Mouse (Mus musculus) liver, embryonic 14.5 days (tissue): ENCODE measurements around the gene Stx3. TPM values are rescaled to one million over a fixed set of nuclear protein-coding genes. Genes with fewer than 3 reads are reported as not detected.

Experiments used
- ATAC-seq: fragments of 200-750 bp; cut with Nextera tagmentation; 2 replicates; pipeline ENCODE4 v1.8.0; 2017; ENCODE audit warnings: moderate number of reproducible peaks, mild to moderate bottlenecking, moderate library complexity; ENCODE audit not compliant: insufficient read depth
- DNase-seq, 3 experiments: peaks; one replicate each; pipeline ENCODE4 v3.0.0-alpha.2; 2012 to 2013; ENCODE audit warnings: low read depth in 3 of 3, low spot score in 3 of 3
- H3K27ac ChIP-seq: fragments of 300-500 bp; sonication (generic); 2 replicates; pipeline ENCODE4 v1.5.1; 2014; ENCODE audit warnings: moderate library complexity, mild to moderate bottlenecking, control low read depth, inconsistent platforms
- H3K27me3 ChIP-seq: fragments of 300-500 bp; sonication (generic); 2 replicates; pipeline ENCODE4 v1.6.1; 2014; ENCODE audit warnings: mild to moderate bottlenecking, low read length, moderate library complexity; ENCODE audit not compliant: control insufficient read depth, insufficient read depth
- H3K36me3 ChIP-seq: fragments of 300-500 bp; sonication (generic); replicated peaks from 2 replicates; pipeline ENCODE4 v1.6.1; 2014; ENCODE audit warnings: low read depth; ENCODE audit not compliant: control insufficient read depth, insufficient read depth
- H3K4me1 ChIP-seq, 2 experiments: fragments of 200-500 bp in 1 of 2; fragments of 300-500 bp in 1 of 2; sonication (generic) in 1 of 2; replicated peaks; 2 replicates each; pipeline ENCODE4 v1.6.1; 2012 to 2014; ENCODE audit warnings: antibody characterized with exemption in 1 of 2, inconsistent platforms in 1 of 2, low read length in 1 of 2; ENCODE audit not compliant: control insufficient read depth in 2 of 2, insufficient read depth in 2 of 2
- H3K4me2 ChIP-seq: fragments of 300-500 bp; sonication (generic); 2 replicates; pipeline ENCODE4 v1.6.1; 2014; ENCODE audit warnings: low read depth, mild to moderate bottlenecking, control low read depth, moderate library complexity
- H3K4me3 ChIP-seq, 2 experiments: fragments of 200-500 bp in 1 of 2; fragments of 300-500 bp in 1 of 2; sonication (generic) in 1 of 2; 2 replicates each; pipeline ENCODE4 v1.5.1; 2012 to 2014; ENCODE audit warnings: low read depth in 2 of 2, low read length in 2 of 2, mild to moderate bottlenecking in 2 of 2, control low read depth in 1 of 2, inconsistent platforms in 1 of 2, moderate library complexity in 1 of 2; ENCODE audit not compliant: insufficient read depth in 1 of 2
- H3K9ac ChIP-seq: fragments of 300-500 bp; sonication (generic); replicated peaks from 2 replicates; pipeline ENCODE4 v1.6.1; 2014; ENCODE audit warnings: mild to moderate bottlenecking, control low read depth, moderate library complexity
- H3K9me3 ChIP-seq: fragments of 300-500 bp; sonication (generic); 2 replicates; pipeline ENCODE4 v1.6.1; 2016; ENCODE audit warnings: low read length, mixed read lengths; ENCODE audit not compliant: control insufficient read depth
- CTCF ChIP-seq: IDR thresholded peaks from 2 replicates; pipeline ENCODE4 v1.5.1; 2016; ENCODE audit warnings: antibody characterized with exemption, low read depth, control low read depth
- EP300 ChIP-seq: IDR thresholded peaks from 2 replicates; pipeline ENCODE4 v1.6.1; 2016; ENCODE audit warnings: antibody characterized with exemption, low read depth
- WGBS: fragments of 180-500 bp; shearing (Covaris S2); extraction: QIAGEN DNeasy Blood & Tissue Kit; methylation state at CpG from one replicate; pipeline ENCODE4 v1.1.7; 2014; ENCODE audit not compliant: insufficient replicate concordance; 5-methylcytosine and 5-hydroxymethylcytosine counted together
- polyA plus RNA-seq, 2 experiments: library from polyadenylated mRNA; depleted of rRNA in 1 of 2; stranded (reverse) in 1 of 2; unstranded in 1 of 2; fragments of >200 nt; fragmentation: Nextera tagmentation in 1 of 2; extraction: Ambion mirVana in 1 of 2; gene quantifications; 2 replicates each; pipeline versions ENCODE4 v1.2.1 to v1.2.3; 2012 to 2014

Stx3 gene
- polyA plus RNA-seq, 2 experiments: 0.78 to 2.6 TPM

DNA sequence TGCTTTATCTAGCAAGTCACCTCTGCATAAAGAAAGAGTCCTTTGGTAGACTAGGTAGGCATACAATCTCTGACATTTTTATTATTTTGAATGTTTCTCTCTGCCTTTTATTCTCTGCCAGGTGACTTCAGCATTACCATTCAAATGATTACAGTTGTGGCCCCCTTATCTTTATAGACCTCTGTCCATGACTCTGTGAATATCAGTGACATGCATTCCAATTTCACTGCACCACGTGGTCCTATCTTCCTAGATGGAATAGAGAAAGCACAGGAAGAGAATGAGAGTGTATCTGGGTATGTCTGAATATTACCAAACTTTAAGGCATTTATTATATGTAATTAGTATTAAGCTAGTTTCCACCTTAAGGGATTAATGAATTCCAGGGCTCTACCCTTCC lies 82.7 kb downstream of the Stx3 start:
- ATAC-seq: peak; percentile 66; the same call in 1 of the 2 replicates
- no peak overlapping the region for H3K9ac ChIP-seq

DNA sequence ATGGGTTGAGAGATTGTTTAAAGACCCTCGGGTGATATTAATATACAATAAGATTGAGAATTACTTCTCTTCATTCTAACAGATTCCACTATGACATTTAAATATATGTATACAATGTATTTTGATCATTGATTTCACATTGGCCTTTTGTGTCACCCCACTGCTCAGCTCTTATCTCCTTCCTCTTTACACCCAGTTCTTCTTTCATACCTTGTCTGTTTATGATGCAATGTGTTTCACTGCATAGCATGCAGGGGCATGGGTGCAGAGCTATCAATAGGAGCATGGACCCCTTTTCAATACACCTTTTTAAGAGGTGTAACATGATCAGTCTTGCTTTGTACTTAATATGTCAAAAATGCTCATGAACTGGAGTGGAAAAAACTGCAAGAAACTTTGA lies 88.9 kb downstream of the Stx3 start:
- no peaks in the 10 kb centered on the region for H3K9me3 ChIP-seq
- H3K4me2 ChIP-seq: no peak overlapping the region
- TF ChIP-seq CTCF (no peak), EP300 (no peak)
- peaks cover 11 to 14% of the 10 kb centered on the region in 2 experiments for H3K4me1 ChIP-seq
- 44% methylated on average over 1 of the region's 1 CpGs for WGBS
- H3K27me3 ChIP-seq: no peaks in the 10 kb centered on the region
- no peak overlapping the region for H3K9ac ChIP-seq
- H3K27ac ChIP-seq: no peak overlapping the region
- ATAC-seq (no peak), DNase-seq (no peak)
- no peak overlapping the region for H3K4me3 ChIP-seq
- H3K36me3 ChIP-seq: no peaks in the 10 kb centered on the region

More for the DNA sequence above, 82.7 kb downstream of the Stx3 start:
- no peaks in the 10 kb centered on the region for H3K36me3 ChIP-seq
- 0 out of 2 replicates have a peak, but pooled peaks have one; percentile 45 for TF ChIP-seq EP300
- TF ChIP-seq CTCF: no peak
- WGBS: 13% methylated on average over 1 of the region's 1 CpGs
- H3K9me3 ChIP-seq: no peaks in the 10 kb centered on the region
- H3K27me3 ChIP-seq: no peaks in the 10 kb centered on the region
- peak in 2 of 3 experiments; percentile 6 to 12 for DNase-seq
- no peak overlapping the region for H3K27ac ChIP-seq
- no peak overlapping the region for H3K4me2 ChIP-seq
- H3K4me3 ChIP-seq: no peak overlapping the region
- H3K4me1 ChIP-seq: peaks cover 3 to 5% of the 10 kb centered on the region in 2 experiments; a peak in 3 of 4 replicates

DNA sequence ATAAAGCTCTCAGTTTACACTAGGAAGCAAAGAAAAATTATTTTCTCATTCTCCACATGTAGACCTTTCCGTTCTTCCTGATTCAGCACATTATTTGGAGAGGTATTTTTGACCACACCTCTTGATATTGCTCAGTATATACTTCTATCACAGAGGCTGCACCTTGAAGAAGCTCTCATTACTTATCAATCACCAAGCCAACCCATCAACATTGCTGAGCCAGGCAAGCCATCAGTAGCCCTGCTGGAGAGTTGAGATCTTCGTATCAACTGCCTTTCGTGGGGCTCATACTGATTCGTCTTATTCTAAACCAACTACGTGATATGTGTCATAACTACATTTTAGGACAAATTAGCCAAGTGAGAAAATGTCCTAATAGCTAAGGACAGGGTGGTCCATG lies 91.9 kb downstream of the Stx3 start:
- peak; percentile 52 to 55 (median 55) for DNase-seq

DNA sequence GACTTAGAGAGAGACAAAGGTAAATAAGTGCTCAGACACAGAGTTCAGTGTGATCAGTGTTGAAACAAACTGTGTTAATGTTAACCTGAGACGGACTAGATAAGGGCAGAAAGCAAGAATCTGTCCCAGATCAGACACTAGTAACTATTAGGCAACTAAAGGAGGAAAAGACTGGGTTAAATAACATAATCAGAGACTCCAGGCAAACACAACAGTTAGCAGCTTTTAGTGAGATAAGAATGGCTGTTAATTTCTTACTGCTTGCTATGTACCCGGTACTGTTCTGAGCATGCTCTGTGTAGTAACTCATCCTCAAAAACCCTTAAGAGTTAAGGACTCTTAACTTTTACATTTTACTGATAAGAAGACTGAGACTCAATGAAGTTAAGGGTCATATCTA lies 93.3 kb downstream of the Stx3 start:
- peak; percentile 85 for ATAC-seq
- Histone ChIP-seq H3K4me3 (no peak overlapping the region), H3K36me3 (no peaks in the 10 kb centered on the region), H3K9me3 (no peaks in the 10 kb centered on the region), H3K4me2 (no peak overlapping the region), H3K9ac (no peak overlapping the region), H3K4me1 (peaks cover 11 to 21% of the 10 kb centered on the region in 2 experiments), H3K27me3 (no peaks in the 10 kb centered on the region), H3K27ac (no peak overlapping the region)
- peak; percentile 46 to 53 (median 47) for DNase-seq
- WGBS: 10% methylated on average over 2 of the region's 2 CpGs
- TF ChIP-seq EP300: peak; percentile 93
- no peak for TF ChIP-seq CTCF

More for the DNA sequence above, 91.9 kb downstream of the Stx3 start:
- Histone ChIP-seq H3K4me3 (no peak overlapping the region), H3K9ac (no peak overlapping the region), H3K27ac (no peak overlapping the region; the same call in 1 of the 2 replicates), H3K36me3 (no peaks in the 10 kb centered on the region), H3K4me2 (peak overlapping the region; percentile 18; the same call in 1 of the 2 replicates), H3K4me1 (peaks cover 11 to 21% of the 10 kb centered on the region in 2 experiments), H3K9me3 (no peaks in the 10 kb centered on the region), H3K27me3 (no peaks in the 10 kb centered on the region)
- ATAC-seq: peak; percentile 84
- 24% methylated on average over 5 of the region's 5 CpGs for WGBS
- TF ChIP-seq CTCF (no peak), EP300 (peak; percentile 92)

Other genes with a start within 250 kb of the Stx3 start
- 1.7 and 2.4 TPM in 2 replicates for gene Ms4a6d, start 214.6 kb downstream of the Stx3 start, polyA plus RNA-seq (2012; rRNA removed)
- 4.1 and 5.4 TPM in 2 replicates for gene Ms4a6d, start 214.6 kb downstream of the Stx3 start, polyA plus RNA-seq (2014; fragmentation: Nextera tagmentation; extraction: Ambion mirVana)
- gene Ms4a2, start 195.7 kb downstream of the Stx3 start, polyA plus RNA-seq (2012; rRNA removed): 0.25 and 0.58 TPM in 2 replicates
- gene Ms4a2, start 195.7 kb downstream of the Stx3 start, polyA plus RNA-seq (2014; fragmentation: Nextera tagmentation; extraction: Ambion mirVana): 0.77 and 1.6 TPM in 2 replicates
- 11.1 and 12.4 TPM in 2 replicates for gene Ms4a3, start 178.6 kb downstream of the Stx3 start, polyA plus RNA-seq (2012; rRNA removed)
- 22.9 and 38.3 TPM in 2 replicates for gene Ms4a3, start 178.6 kb downstream of the Stx3 start, polyA plus RNA-seq (2014; fragmentation: Nextera tagmentation; extraction: Ambion mirVana)
- gene Oosp2, start 158.8 kb downstream of the Stx3 start, polyA plus RNA-seq (2012; rRNA removed): 0.17 and 0.36 TPM in 2 replicates
- gene Oosp2, start 158.8 kb downstream of the Stx3 start, polyA plus RNA-seq (2014; fragmentation: Nextera tagmentation; extraction: Ambion mirVana): 0.66 and 0.77 TPM in 2 replicates
- gene Oosp1, start 128.3 kb downstream of the Stx3 start, polyA plus RNA-seq (2012; rRNA removed): 0.04 and 0.08 TPM in 2 replicates
- 0.22 TPM in 1 of 2 replicates, not detected in the other for gene Oosp1, start 128.3 kb downstream of the Stx3 start, polyA plus RNA-seq (2014; fragmentation: Nextera tagmentation; extraction: Ambion mirVana)
- gene Oosp3, start 122.3 kb downstream of the Stx3 start, polyA plus RNA-seq (2012; rRNA removed): not detected in 2 replicates
- gene Oosp3, start 122.3 kb downstream of the Stx3 start, polyA plus RNA-seq (2014; fragmentation: Nextera tagmentation; extraction: Ambion mirVana): not detected in 2 replicates
- 0.02 and 0.03 TPM in 2 replicates for gene Gif, start 71.8 kb downstream of the Stx3 start, polyA plus RNA-seq (2012; rRNA removed)
- gene Gif, start 71.8 kb downstream of the Stx3 start, polyA plus RNA-seq (2014; fragmentation: Nextera tagmentation; extraction: Ambion mirVana): 0.13 TPM in 1 of 2 replicates, not detected in the other
- 14.0 and 27.7 TPM in 2 replicates for gene Mrpl16, start 49.0 kb downstream of the Stx3 start, polyA plus RNA-seq (2012; rRNA removed)
- gene Mrpl16, start 49.0 kb downstream of the Stx3 start, polyA plus RNA-seq (2014; fragmentation: Nextera tagmentation; extraction: Ambion mirVana): 41.8 and 43.9 TPM in 2 replicates
- not detected in 2 replicates for gene Olfr1417, start 19.8 kb upstream of the Stx3 start, polyA plus RNA-seq (2012; rRNA removed)
- not detected in 2 replicates for gene Olfr1417, start 19.8 kb upstream of the Stx3 start, polyA plus RNA-seq (2014; fragmentation: Nextera tagmentation; extraction: Ambion mirVana)
- not detected in 2 replicates for gene Olfr1418, start 41.7 kb upstream of the Stx3 start, polyA plus RNA-seq (2012; rRNA removed)
- gene Olfr1418, start 41.7 kb upstream of the Stx3 start, polyA plus RNA-seq (2014; fragmentation: Nextera tagmentation; extraction: Ambion mirVana): not detected in 2 replicates
- gene Olfr1419, start 55.7 kb upstream of the Stx3 start, polyA plus RNA-seq (2012; rRNA removed): not detected in 2 replicates
- not detected in 2 replicates for gene Olfr1419, start 55.7 kb upstream of the Stx3 start, polyA plus RNA-seq (2014; fragmentation: Nextera tagmentation; extraction: Ambion mirVana)
- not detected in 2 replicates for gene Olfr1420, start 67.2 kb upstream of the Stx3 start, polyA plus RNA-seq (2012; rRNA removed)
- gene Olfr1420, start 67.2 kb upstream of the Stx3 start, polyA plus RNA-seq (2014; fragmentation: Nextera tagmentation; extraction: Ambion mirVana): not detected in 2 replicates
- 8.0 and 8.7 TPM in 2 replicates for gene Patl1, start 93.0 kb upstream of the Stx3 start, polyA plus RNA-seq (2012; rRNA removed)
- 6.0 and 7.1 TPM in 2 replicates for gene Patl1, start 93.0 kb upstream of the Stx3 start, polyA plus RNA-seq (2014; fragmentation: Nextera tagmentation; extraction: Ambion mirVana)
- gene Osbp, start 146.5 kb upstream of the Stx3 start, polyA plus RNA-seq (2012; rRNA removed): 8.2 and 11.7 TPM in 2 replicates
- 3.9 and 5.0 TPM in 2 replicates for gene Osbp, start 146.5 kb upstream of the Stx3 start, polyA plus RNA-seq (2014; fragmentation: Nextera tagmentation; extraction: Ambion mirVana)
- not detected in 2 replicates for gene Olfr1423, start 221.9 kb upstream of the Stx3 start, polyA plus RNA-seq (2012; rRNA removed)
- not detected in 2 replicates for gene Olfr1423, start 221.9 kb upstream of the Stx3 start, polyA plus RNA-seq (2014; fragmentation: Nextera tagmentation; extraction: Ambion mirVana)
- not detected in 2 replicates for gene Olfr1424, start 243.3 kb upstream of the Stx3 start, polyA plus RNA-seq (2012; rRNA removed)
- not detected in 2 replicates for gene Olfr1424, start 243.3 kb upstream of the Stx3 start, polyA plus RNA-seq (2014; fragmentation: Nextera tagmentation; extraction: Ambion mirVana)